Mouse (Mus musculus) ES-E14 (cell line): ENCODE data around the gene Epb41l2. TPM values are rescaled to one million over a fixed set of nuclear protein-coding genes. Genes with fewer than 3 reads are reported as not detected.

Experiments
- DNase-seq: peaks from one replicate; pipeline ENCODE4 v3.0.0-alpha.2; 2013; ENCODE audit warnings: low read depth, low spot score
- H3K27ac ChIP-seq: 2 replicates; pipeline ENCODE4 v1.5.1; 2012; ENCODE audit warnings: low read depth, mild to moderate bottlenecking, low read length, moderate library complexity, mixed read lengths; ENCODE audit not compliant: poor library complexity, insufficient read depth, severe bottlenecking
- H3K36me3 ChIP-seq: 2 replicates; pipeline ENCODE4 v1.6.1; 2012; ENCODE audit warnings: mild to moderate bottlenecking, low read length, moderate library complexity, mixed read lengths; ENCODE audit not compliant: control insufficient read depth, poor library complexity, insufficient read depth, severe bottlenecking
- H3K4me1 ChIP-seq, 2 experiments: fragments of 150-350 bp in 1 of 2; sonication (generic) in 1 of 2; 2 replicates each; pipeline ENCODE4 v1.6.1; 2012; ENCODE audit warnings: low read length in 2 of 2, mild to moderate bottlenecking in 1 of 2, mixed read lengths in 1 of 2; ENCODE audit not compliant: control insufficient read depth in 2 of 2, insufficient read depth in 2 of 2, poor library complexity in 1 of 2
- H3K4me3 ChIP-seq, 2 experiments: fragments of 150-350 bp in 1 of 2; sonication (generic) in 1 of 2; 2 replicates each; pipeline ENCODE4 v1.5.1; 2012; ENCODE audit warnings: low read length in 2 of 2, low read depth in 1 of 2, mild to moderate bottlenecking in 1 of 2, mixed read lengths in 1 of 2; ENCODE audit not compliant: insufficient read depth in 1 of 2, poor library complexity in 1 of 2, severe bottlenecking in 1 of 2
- H3K9ac ChIP-seq: 2 replicates; pipeline ENCODE4 v1.6.1; 2012; ENCODE audit warnings: low read depth, mild to moderate bottlenecking, low read length, mixed read lengths; ENCODE audit not compliant: poor library complexity, insufficient read depth, severe bottlenecking
- H3K9me3 ChIP-seq: fragments of 150-350 bp; sonication (generic); 2 replicates; pipeline ENCODE4 v1.6.1; 2012; ENCODE audit warnings: low read depth, mild to moderate bottlenecking, low read length; ENCODE audit not compliant: control insufficient read depth, insufficient read depth
- CHD2 ChIP-seq: IDR thresholded peaks from 2 replicates; pipeline ENCODE4 v1.6.1; 2014; ENCODE audit warnings: mild to moderate bottlenecking, low read depth, low read length, inconsistent platforms
- HCFC1 ChIP-seq: IDR thresholded peaks from 2 replicates; pipeline ENCODE4 v1.6.1; 2012; ENCODE audit warnings: low read length, inconsistent platforms, borderline replicate concordance; ENCODE audit not compliant: insufficient read depth
- MAFK ChIP-seq: IDR thresholded peaks from 2 replicates; pipeline ENCODE4 v1.6.1; 2014; ENCODE audit warnings: mild to moderate bottlenecking, low read depth, low read length, inconsistent platforms; ENCODE audit not compliant: insufficient read depth
- ZC3H11A ChIP-seq: IDR thresholded peaks from 2 replicates; pipeline ENCODE4 v1.6.1; 2012; ENCODE audit warnings: low read depth, mild to moderate bottlenecking, inconsistent platforms, low read length, borderline replicate concordance
- ZNF384 ChIP-seq: IDR thresholded peaks from 2 replicates; pipeline ENCODE4 v1.6.1; 2012; ENCODE audit warnings: low read depth, low read length, inconsistent platforms
- in situ Hi-C, 2 experiments: fragments of 600-800 bp; cut with MboI; formaldehyde crosslinking; loops; one replicate each; pipeline ENCODE4 v1.15.1; 2025; ENCODE audit warnings: low sequenced_read_pairs in 2 of 2, inconsistent platforms in 1 of 2; ENCODE audit not compliant: unreplicated experiment in 2 of 2
- total RNA-seq: library from RNA; depleted of rRNA; stranded (reverse); fragments of 300-350 nt; gene quantifications from 2 replicates; pipeline ENCODE4 v1.2.3, GENCODE M21; 2012

Gene Epb41l2
- total RNA-seq, 1 experiment, result 72.5 TPM

DNA sequence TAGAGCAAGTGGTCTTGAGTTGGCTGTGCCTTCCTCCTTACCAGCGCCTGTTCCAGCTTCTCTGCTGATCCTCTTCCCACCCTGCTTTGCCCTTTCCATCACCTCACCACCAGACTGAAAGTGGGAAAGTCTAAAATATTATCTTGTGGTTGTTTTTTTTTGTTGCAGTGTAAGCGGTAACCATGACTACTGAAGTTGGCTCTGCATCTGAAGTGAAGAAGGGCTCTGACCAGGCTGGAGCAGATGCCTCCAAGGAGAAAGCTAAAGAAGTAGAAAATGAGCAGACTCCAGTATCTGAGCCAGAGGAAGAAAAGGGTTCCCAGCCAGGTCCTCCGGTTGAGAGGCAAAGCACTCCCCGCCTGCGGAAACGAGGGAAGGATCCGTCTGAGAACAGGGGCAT is 81.8 kb downstream of the Epb41l2 start:
- DNase-seq, result no peak
- in situ Hi-C loops, result no loop called here
- H3K9ac ChIP-seq, result no peak overlapping the region
- no peak for TF ChIP-seq CHD2
- no peak for TF ChIP-seq HCFC1
- no peak for TF ChIP-seq ZC3H11A
- no peak for TF ChIP-seq MAFK
- no peak for TF ChIP-seq ZNF384
- H3K27ac ChIP-seq, result no peak overlapping the region
- H3K4me3 ChIP-seq, result no peak overlapping the region
- H3K9me3 ChIP-seq, result no peaks in the 10 kb centered on the region
- H3K36me3 ChIP-seq, result peaks cover 11% of the 10 kb centered on the region
- H3K4me1 ChIP-seq, result peaks cover 3 to 6% of the 10 kb centered on the region in 2 experiments; a peak in 1 of 4 replicates

DNA sequence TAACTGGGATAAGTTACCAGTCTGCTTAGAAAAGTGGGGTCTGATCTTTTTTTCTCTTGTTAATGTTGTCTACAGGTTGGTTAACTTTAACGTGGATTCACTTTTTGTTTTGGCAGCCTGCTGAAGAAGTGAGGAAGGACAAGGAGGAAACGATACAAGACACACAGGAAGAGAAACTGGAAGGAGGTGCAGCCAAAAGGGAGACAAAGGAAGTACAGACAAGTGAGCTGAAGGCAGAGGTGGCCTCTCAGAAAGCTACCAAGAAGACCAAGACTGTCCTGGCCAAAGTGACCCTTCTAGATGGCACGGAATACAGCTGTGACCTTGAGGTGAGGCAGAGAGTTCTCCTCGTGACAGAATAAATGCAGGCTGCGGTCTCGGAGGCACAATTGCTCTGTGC is 84.0 kb downstream of the Epb41l2 start:
- H3K36me3 ChIP-seq, result peaks cover 13% of the 10 kb centered on the region
- no peak overlapping the region for H3K4me3 ChIP-seq
- peaks cover 3% of the 10 kb centered on the region in 2 experiments; a peak in 1 of 4 replicates for H3K4me1 ChIP-seq
- in situ Hi-C loops, result no loop called here
- no peak for DNase-seq
- no peaks in the 10 kb centered on the region for H3K9me3 ChIP-seq
- no peak overlapping the region for H3K27ac ChIP-seq
- H3K9ac ChIP-seq, result no peak overlapping the region
- TF ChIP-seq HCFC1 (no peak), ZC3H11A (no peak), CHD2 (no peak), ZNF384 (no peak), MAFK (no peak)

DNA sequence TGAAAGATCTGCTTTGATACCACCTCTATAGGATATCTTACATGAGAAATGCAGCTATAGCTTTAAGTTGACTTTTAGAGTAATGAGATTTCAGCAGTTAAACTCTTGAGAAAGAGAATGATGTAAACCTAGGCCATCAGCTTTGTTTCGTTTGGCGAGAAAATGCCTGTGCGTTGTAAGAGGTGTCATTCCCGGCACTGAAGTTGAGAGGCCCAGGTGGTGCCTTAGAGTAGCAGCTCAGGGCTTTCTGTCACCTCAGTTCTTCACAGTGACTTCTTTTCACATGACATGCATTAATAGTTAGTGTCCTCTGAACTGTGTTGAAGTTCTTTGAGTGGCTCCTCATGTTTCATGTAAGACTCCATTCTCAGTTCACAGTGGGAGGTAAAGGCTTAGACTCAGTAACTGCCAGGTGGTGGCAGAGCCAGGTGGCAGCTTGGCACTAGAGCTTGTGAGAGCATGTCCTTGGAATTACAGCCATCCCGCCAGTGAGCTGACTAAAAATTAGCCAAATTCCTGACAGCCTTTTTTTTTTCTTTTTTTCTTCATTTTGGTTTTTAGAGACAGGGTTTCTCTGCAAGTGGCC is 84.7 kb downstream of the Epb41l2 start:
- no peak for TF ChIP-seq MAFK
- in situ Hi-C loops, result no loop called here
- DNase-seq, result no peak

DNA sequence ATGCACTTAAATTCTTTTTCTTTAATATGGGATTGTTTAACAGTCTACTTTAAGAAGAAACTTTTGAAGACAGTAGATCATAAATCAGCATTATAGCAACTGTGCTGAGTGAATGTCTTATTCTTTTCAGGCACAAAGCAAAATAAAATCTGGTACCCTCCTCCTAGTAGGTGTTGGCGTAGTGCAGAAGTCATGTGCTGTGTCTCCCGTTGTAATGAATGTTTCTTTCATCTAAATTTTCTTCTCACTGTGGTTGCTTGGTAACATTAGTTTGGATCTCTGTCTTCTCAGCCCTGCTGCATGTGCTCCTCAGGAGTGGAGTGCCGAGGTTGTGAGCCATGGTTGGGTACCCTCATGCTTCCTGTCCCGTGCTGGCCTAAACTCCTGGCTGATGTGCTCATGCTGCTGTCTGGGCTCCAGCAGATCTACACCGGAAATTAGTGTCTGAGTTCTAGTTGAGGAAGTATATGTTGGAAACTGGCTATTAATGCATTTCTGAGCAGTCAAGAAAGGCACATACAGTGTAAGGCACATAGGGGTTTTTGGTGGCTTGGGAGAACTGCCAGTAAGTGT is 87.4 kb downstream of the Epb41l2 start:
- DNase-seq, result no peak
- no peak overlapping the region for H3K9ac ChIP-seq
- H3K4me1 ChIP-seq, result no peaks in the 10 kb centered on the region
- H3K27ac ChIP-seq, result no peak overlapping the region
- peaks cover 13% of the 10 kb centered on the region for H3K36me3 ChIP-seq
- H3K9me3 ChIP-seq, result no peaks in the 10 kb centered on the region
- H3K4me3 ChIP-seq, result no peak overlapping the region
- in situ Hi-C loops, result no loop called here
- TF ChIP-seq MAFK, result no peak
- TF ChIP-seq CHD2, result no peak
- no peak for TF ChIP-seq ZC3H11A
- no peak for TF ChIP-seq ZNF384
- TF ChIP-seq HCFC1, result no peak

More for the DNA sequence above, 84.7 kb downstream of the Epb41l2 start:
- peaks cover 13% of the 10 kb centered on the region for H3K36me3 ChIP-seq
- no peak overlapping the region for H3K9ac ChIP-seq
- no peak overlapping the region for H3K27ac ChIP-seq
- peaks cover 0 to under 1% of the 10 kb centered on the region in 2 experiments; a peak in 1 of 4 replicates for H3K4me1 ChIP-seq
- no peak overlapping the region for H3K4me3 ChIP-seq
- no peaks in the 10 kb centered on the region for H3K9me3 ChIP-seq

DNA sequence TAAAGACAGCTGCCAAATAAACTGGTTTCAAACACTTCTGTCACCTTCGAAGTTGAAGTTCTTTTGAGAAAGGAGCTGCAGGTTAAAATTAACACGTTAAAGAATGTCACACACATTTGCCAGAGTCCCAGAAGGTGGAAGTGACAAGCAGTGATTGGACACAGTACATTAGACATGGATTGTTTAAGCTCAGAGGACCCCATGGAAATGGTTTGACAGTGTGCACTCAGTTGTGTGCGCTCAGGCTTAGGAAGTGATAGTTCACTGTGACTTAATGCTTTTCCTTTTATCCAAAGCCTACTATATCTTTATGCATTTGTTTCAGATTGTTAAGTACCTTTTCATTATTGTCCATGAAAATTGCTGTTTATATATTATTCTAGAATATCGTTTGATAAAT is 89.1 kb downstream of the Epb41l2 start:
- H3K9me3 ChIP-seq, result no peaks in the 10 kb centered on the region
- H3K4me1 ChIP-seq, result no peaks in the 10 kb centered on the region
- no peak overlapping the region for H3K27ac ChIP-seq
- TF ChIP-seq CHD2, result no peak
- no peak for TF ChIP-seq ZC3H11A
- no peak for TF ChIP-seq HCFC1
- TF ChIP-seq ZNF384, result no peak
- TF ChIP-seq MAFK, result no peak
- no peak for DNase-seq
- no peak overlapping the region for H3K9ac ChIP-seq
- H3K4me3 ChIP-seq, result no peak overlapping the region
- peaks cover 13% of the 10 kb centered on the region for H3K36me3 ChIP-seq
- in situ Hi-C loops, result no loop called here
